Mouse (Mus musculus) G1E (cell line): ENCODE data around the gene Rps7. TPM values are rescaled to one million over a fixed set of nuclear protein-coding genes. Genes with fewer than 3 reads are reported as not detected.
A peak's percentile ranks its signal among the peaks of the same experiment; 100 is the strongest.

Experiments
- ATAC-seq: 2 replicates; pipeline ENCODE4 v1.8.0; 2016; ENCODE audit warnings: mild to moderate bottlenecking; ENCODE audit not compliant: insufficient number of reproducible peaks, poor library complexity, low FRiP score, severe bottlenecking; ENCODE audit errors: extremely low read depth
- DNase-seq: peaks from one replicate; pipeline ENCODE4 v3.0.0; 2012; ENCODE audit warnings: low spot score
- H3K27me3 ChIP-seq: 2 replicates; pipeline ENCODE4 v1.6.1; 2012; ENCODE audit warnings: mild to moderate bottlenecking, low read length, inconsistent platforms; ENCODE audit not compliant: insufficient read depth
- H3K36me3 ChIP-seq: replicated peaks from 2 replicates; pipeline ENCODE3; 2012; ENCODE audit warnings: mild to moderate bottlenecking, inconsistent platforms
- H3K4me1 ChIP-seq: 2 replicates; pipeline ENCODE4 v1.6.1; 2012; ENCODE audit warnings: low read depth, low read length, inconsistent platforms, mixed read lengths; ENCODE audit not compliant: insufficient read depth
- H3K4me3 ChIP-seq: 2 replicates; pipeline ENCODE4 v1.5.1; 2012; ENCODE audit warnings: low read depth, mild to moderate bottlenecking, inconsistent platforms, low read length, moderate library complexity, mixed read lengths
- H3K9me3 ChIP-seq: replicated peaks from 2 replicates; pipeline ENCODE4 v1.6.1; 2012; ENCODE audit warnings: inconsistent platforms
- CTCF ChIP-seq: IDR thresholded peaks from 2 replicates; pipeline ENCODE4 v1.5.1; 2012; ENCODE audit warnings: low read depth, low read length, inconsistent platforms, mixed read lengths
- GATA1 ChIP-seq: IDR thresholded peaks from 2 replicates; pipeline ENCODE4 v1.6.1; 2012; ENCODE audit warnings: borderline replicate concordance, low read length, inconsistent platforms, mixed read lengths
- GATA2 ChIP-seq: IDR thresholded peaks from 2 replicates; pipeline ENCODE4 v1.6.1; 2012; ENCODE audit warnings: low read depth, low read length, inconsistent platforms, borderline replicate concordance
- POLR2AphosphoS5 ChIP-seq: IDR thresholded peaks from 2 replicates; pipeline ENCODE4 v1.6.1; 2012; ENCODE audit warnings: low read depth, low read length, inconsistent platforms; ENCODE audit not compliant: insufficient replicate concordance
- TAL1 ChIP-seq: conservative IDR thresholded peaks from 2 replicates; pipeline ENCODE4 v1.6.1; 2012; ENCODE audit warnings: low read depth, low read length, inconsistent platforms, mixed read lengths
- polyA plus RNA-seq: library from polyadenylated mRNA; stranded (reverse); fragments of >175 nt; gene quantifications from 2 replicates; pipeline ENCODE4 v1.2.3, GENCODE M21; 2012
- total RNA-seq, 2 experiments: library from RNA; stranded (forward) in 1 of 2; stranded (reverse) in 1 of 2; fragments of 200-1000 nt in 1 of 2; fragments of >200 nt in 1 of 2; fragmentation: Nextera tagmentation in 1 of 2; gene quantifications; 2 replicates each; pipeline ENCODE4 v1.2.3; 2014 to 2017

Rps7 gene
- total and polyA plus RNA-seq, 3 experiments = 446 to 3,809 (median 1,147) TPM

GRCm38 (mm10) chr12:28603494-28603893 lies 32.3 kb downstream of the Rps7 start:
- H3K9me3 ChIP-seq = no peaks in the 10 kb centered on the region
- TF ChIP-seq CTCF = no peak
- no peak for TF ChIP-seq TAL1
- H3K4me1 ChIP-seq = no peaks in the 10 kb centered on the region; the same call in 1 of the 2 replicates
- ATAC-seq = no peak
- no peak overlapping the region for H3K4me3 ChIP-seq
- H3K27me3 ChIP-seq = peaks cover 3% of the 10 kb centered on the region; the same call in 1 of the 2 replicates
- H3K36me3 ChIP-seq = no peaks in the 10 kb centered on the region
- DNase-seq = no peak

- Histone ChIP-seq H3K27me3 (peaks cover 3% of the 10 kb centered on the region; the same call in 1 of the 2 replicates), H3K9me3 (no peaks in the 10 kb centered on the region), H3K36me3 (no peaks in the 10 kb centered on the region), H3K4me1 (no peaks in the 10 kb centered on the region; the same call in 1 of the 2 replicates), H3K4me3 (no peak overlapping the region)
- TF ChIP-seq GATA2 (no peak), CTCF (no peak), GATA1 (no peak), TAL1 (no peak), POLR2AphosphoS5 (no peak)
- DNase-seq (no peak), ATAC-seq (no peak)
Observed at GRCm38 (mm10) chr12:28602259-28602658, 33.5 kb downstream of the Rps7 start.

- H3K4me1 ChIP-seq = no peaks in the 10 kb centered on the region; the same call in 1 of the 2 replicates
- H3K27me3 ChIP-seq = peaks cover 3% of the 10 kb centered on the region; the same call in 1 of the 2 replicates
- no peak for ATAC-seq
- no peak for TF ChIP-seq GATA1
- no peak for TF ChIP-seq POLR2AphosphoS5
- H3K36me3 ChIP-seq = no peaks in the 10 kb centered on the region
- DNase-seq = no peak
- H3K4me3 ChIP-seq = no peak overlapping the region
- no peaks in the 10 kb centered on the region for H3K9me3 ChIP-seq
Observed at GRCm38 (mm10) chr12:28598526-28598991, 37.2 kb downstream of the Rps7 start.

- Histone ChIP-seq H3K4me3 (no peak overlapping the region), H3K36me3 (no peaks in the 10 kb centered on the region), H3K4me1 (no peaks in the 10 kb centered on the region; the same call in 1 of the 2 replicates), H3K9me3 (no peaks in the 10 kb centered on the region), H3K27me3 (peaks cover 3% of the 10 kb centered on the region; the same call in 1 of the 2 replicates)
- TF ChIP-seq GATA1 (no peak), POLR2AphosphoS5 (no peak), CTCF (no peak), TAL1 (no peak), GATA2 (no peak)
- no peak for DNase-seq
- no peak for ATAC-seq
Observed at GRCm38 (mm10) chr12:28598110-28598509, 37.6 kb downstream of the Rps7 start.

DNA sequence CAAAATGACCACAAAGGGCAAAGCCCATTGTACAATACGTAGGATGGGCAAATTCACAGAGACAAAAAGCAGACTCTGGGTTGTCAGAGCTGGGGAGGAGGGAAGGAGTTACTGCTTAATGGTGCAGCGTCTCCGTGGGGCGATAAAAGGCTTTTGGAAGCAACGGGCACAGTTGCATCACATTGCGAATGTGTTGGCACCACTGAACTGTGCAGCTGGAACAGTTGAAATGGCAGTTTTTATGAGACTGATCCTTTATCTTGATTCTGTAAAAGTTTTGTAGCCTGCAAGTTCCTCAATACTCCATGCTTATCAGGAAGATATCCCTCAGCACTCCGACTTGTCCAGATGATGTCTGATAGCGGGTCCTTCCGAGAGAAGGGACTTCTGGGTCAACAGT lies 38.1 kb downstream of the Rps7 start:
- Histone ChIP-seq H3K36me3 (no peaks in the 10 kb centered on the region), H3K27me3 (peaks cover 3% of the 10 kb centered on the region; the same call in 1 of the 2 replicates), H3K9me3 (no peaks in the 10 kb centered on the region), H3K4me3 (no peak overlapping the region), H3K4me1 (no peaks in the 10 kb centered on the region; the same call in 1 of the 2 replicates)
- ATAC-seq (peak; percentile 18; the same call in 1 of the 2 replicates), DNase-seq (no peak)
- TF ChIP-seq GATA1 (no peak), GATA2 (no peak), TAL1 (no peak), CTCF (no peak), POLR2AphosphoS5 (no peak)

GRCm38 (mm10) chr12:28596851-28597250 lies 38.9 kb downstream of the Rps7 start:
- H3K36me3 ChIP-seq = no peaks in the 10 kb centered on the region
- H3K4me3 ChIP-seq = no peak overlapping the region
- TF ChIP-seq CTCF (no peak), GATA1 (no peak), POLR2AphosphoS5 (no peak), TAL1 (no peak), GATA2 (no peak)
- no peaks in the 10 kb centered on the region for H3K27me3 ChIP-seq
- no peak for ATAC-seq
- no peak for DNase-seq
- H3K4me1 ChIP-seq = no peaks in the 10 kb centered on the region; the same call in 1 of the 2 replicates
- no peaks in the 10 kb centered on the region for H3K9me3 ChIP-seq

- no peaks in the 10 kb centered on the region for H3K36me3 ChIP-seq
- no peaks in the 10 kb centered on the region for H3K9me3 ChIP-seq
- no peak for ATAC-seq
- TF ChIP-seq POLR2AphosphoS5 = no peak
- TF ChIP-seq CTCF = no peak
- no peak for TF ChIP-seq GATA1
- no peak for TF ChIP-seq GATA2
- TF ChIP-seq TAL1 = no peak
- no peak for DNase-seq
- H3K27me3 ChIP-seq = no peaks in the 10 kb centered on the region
- no peaks in the 10 kb centered on the region; the same call in 1 of the 2 replicates for H3K4me1 ChIP-seq
- H3K4me3 ChIP-seq = no peak overlapping the region
Observed at GRCm38 (mm10) chr12:28590428-28590827, 45.3 kb downstream of the Rps7 start.
